Mouse (Mus musculus) urinary bladder, adult 2 months (tissue): Measurements from ENCODE around the gene Hmgcr. TPM values are rescaled to one million over a fixed set of nuclear protein-coding genes. Genes with fewer than 3 reads are reported as not detected.
"Not testable (repeated sequence)": the region's sequence is repeated elsewhere in the genome, so short reads cannot be mapped to it uniquely, and the experiment has no call there.

Experiments
- DNase-seq: peaks from one replicate; pipeline ENCODE4 v3.0.0; 2022; ENCODE audit warnings: low spot score
- polyA plus RNA-seq: library from polyadenylated mRNA; depleted of rRNA; stranded (reverse); fragments of >200 nt; gene quantifications from 2 replicates; pipeline ENCODE4 v1.2.3, GENCODE M21; 2012; rRNA removed

Hmgcr gene
- polyA plus RNA-seq, 1 experiment, result 20.4 TPM

GRCm38 (mm10) chr13:96671078-96671905, 556 bp upstream of the Hmgcr start:
- DNase-seq, result no peak

DNA sequence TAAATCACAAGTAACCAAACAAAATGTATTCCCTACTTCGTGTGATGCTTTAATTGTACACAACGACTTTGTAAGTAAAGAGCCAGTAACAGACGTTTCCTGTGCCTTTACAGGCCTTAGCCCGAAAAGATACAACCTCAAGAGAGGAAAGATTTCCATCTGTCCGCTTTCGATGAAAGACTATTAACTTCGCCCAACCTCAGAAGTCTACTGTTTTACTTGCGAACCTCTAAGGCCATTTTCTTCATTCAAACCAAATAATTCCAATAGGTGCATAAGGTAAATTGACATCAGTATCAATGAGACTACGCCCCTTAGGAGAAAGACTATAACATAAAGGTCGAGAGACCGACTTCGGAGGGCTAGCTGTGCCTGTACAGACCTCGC, 724 bp downstream of the Hmgcr start:
- DNase-seq, result no peak

GRCm38 (mm10) chr13:96664419-96664974, 6.2 kb downstream of the Hmgcr start:
- DNase-seq, result no peak

- DNase-seq, result not testable (repeated sequence)
Observed at GRCm38 (mm10) chr13:96663120-96663519, 7.6 kb downstream of the Hmgcr start.

GRCm38 (mm10) chr13:96660095-96660860, 10.5 kb downstream of the Hmgcr start:
- DNase-seq, result no peak

GRCm38 (mm10) chr13:96658936-96659335, 11.8 kb downstream of the Hmgcr start:
- no peak for DNase-seq

- no peak for DNase-seq
Observed at GRCm38 (mm10) chr13:96656673-96657072, 14.1 kb downstream of the Hmgcr start.

- DNase-seq, result no peak
Observed at GRCm38 (mm10) chr13:96653041-96653440, 17.7 kb downstream of the Hmgcr start.

GRCm38 (mm10) chr13:96645822-96646221, 24.9 kb downstream of the Hmgcr start:
- DNase-seq, result no peak

- no peak for DNase-seq
Observed at GRCm38 (mm10) chr13:96644168-96644567, 26.6 kb downstream of the Hmgcr start.

DNA sequence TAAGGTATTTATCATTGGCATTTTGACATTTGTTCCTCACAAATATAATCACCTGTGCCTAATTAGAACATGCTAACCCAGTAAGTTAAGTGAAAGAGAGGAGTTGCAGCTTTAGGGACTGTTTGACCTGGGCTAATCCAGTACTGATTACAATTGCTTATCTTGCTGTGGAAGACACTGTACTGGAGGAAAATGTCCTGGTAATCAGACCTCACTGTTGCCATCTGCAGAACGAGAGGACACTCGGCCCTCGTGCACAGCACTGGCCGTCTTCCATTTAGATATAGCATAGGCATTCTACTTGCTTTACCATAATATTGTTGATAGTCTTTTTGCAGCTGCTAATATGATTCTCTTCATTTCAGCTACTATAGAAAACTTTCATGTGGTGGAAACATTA, 40.3 kb downstream of the Hmgcr start:
- DNase-seq, result no peak

- DNase-seq, result no peak
Observed at GRCm38 (mm10) chr13:96620891-96621290, 49.8 kb downstream of the Hmgcr start.

GRCm38 (mm10) chr13:96614615-96615014, 56.1 kb downstream of the Hmgcr start:
- no peak for DNase-seq

- no peak for DNase-seq
Observed at GRCm38 (mm10) chr13:96604242-96604641, 66.5 kb downstream of the Hmgcr start.

DNA sequence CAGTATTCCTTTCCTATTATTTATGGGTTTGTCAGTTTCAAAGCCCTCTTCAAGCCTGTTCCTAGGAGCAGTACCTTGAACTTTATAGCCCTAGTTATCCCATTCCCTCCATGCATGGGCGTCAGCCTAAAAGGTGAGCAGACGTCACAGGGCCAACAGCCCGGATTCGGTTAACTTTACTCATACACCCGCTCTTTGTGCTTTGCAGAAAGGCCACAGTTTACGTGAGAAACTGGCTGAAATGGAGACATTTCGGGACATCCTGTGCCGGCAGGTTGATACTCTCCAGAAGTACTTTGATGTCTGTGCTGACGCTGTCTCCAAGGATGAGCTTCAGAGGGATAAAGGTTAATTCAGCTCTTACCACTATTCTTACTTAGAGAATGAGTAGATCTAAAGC, 71.6 kb downstream of the Hmgcr start:
- no peak for DNase-seq

Other genes with a start within 250 kb of the Hmgcr start
- gene Ankdd1b, start 199.7 kb downstream of the Hmgcr start, polyA plus RNA-seq, result 1.7 and 2.3 TPM in 2 replicates
- gene Gm17622, start 180.2 kb downstream of the Hmgcr start, polyA plus RNA-seq, result not detected in 2 replicates
- gene Polk, start 128.4 kb downstream of the Hmgcr start, polyA plus RNA-seq, result 11.8 and 12.5 TPM in 2 replicates
- gene Col4a3bp, start 128.3 kb downstream of the Hmgcr start, polyA plus RNA-seq, result 42.6 and 54.3 TPM in 2 replicates
- not detected in 2 replicates for gene Ankrd31, start 77.3 kb upstream of the Hmgcr start, polyA plus RNA-seq